Mouse (Mus musculus): ENCODE results near the gene Angpt4. TPM values are rescaled to one million over a fixed set of nuclear protein-coding genes. Genes with fewer than 3 reads are reported as not detected.

The Angpt4 gene
- polyA plus RNA-seq, 1 experiment: not detected

- WGBS: 25% methylated on average over 6 of the region's 6 CpGs
- no peak overlapping the region for H3K27ac ChIP-seq (ENCODE audit: insufficient read depth, low read depth, low read length)
- H3K4me3 ChIP-seq (ENCODE audit: insufficient read depth, low read depth, low read length): no peak overlapping the region
- TF ChIP-seq CTCF (IDR thresholded peaks at IDR 0.05; ENCODE audit: insufficient read depth, low read depth, low read length) (no peak), POLR2A (IDR thresholded peaks at IDR 0.05; ENCODE audit: insufficient read depth, low read depth, low read length) (no peak)
- peaks cover 5% of the 10 kb centered on the region for H3K4me1 ChIP-seq (ENCODE audit: control insufficient read depth, insufficient read depth, low read length)
Observed at GRCm38 (mm10) chr2:151891031-151891430, 20.0 kb upstream of the Angpt4 start.

GRCm38 (mm10) chr2:151893122-151893774, 17.8 kb upstream of the Angpt4 start:
- TF ChIP-seq POLR2A (IDR thresholded peaks at IDR 0.05; ENCODE audit: insufficient read depth, low read depth, low read length) (no peak), CTCF (IDR thresholded peaks at IDR 0.05; ENCODE audit: insufficient read depth, low read depth, low read length) (no peak)
- Histone ChIP-seq H3K4me3 (ENCODE audit: insufficient read depth, low read depth, low read length) (no peak overlapping the region), H3K27ac (ENCODE audit: insufficient read depth, low read depth, low read length) (no peak overlapping the region), H3K4me1 (ENCODE audit: control insufficient read depth, insufficient read depth, low read length) (peaks cover 5% of the 10 kb centered on the region)
- WGBS: 59% methylated on average over 15 of the region's 15 CpGs

- 70% methylated on average over 8 of the region's 8 CpGs for WGBS
Observed at GRCm38 (mm10) chr2:151894209-151894980, 16.6 kb upstream of the Angpt4 start.

GRCm38 (mm10) chr2:151895911-151896310, 15.1 kb upstream of the Angpt4 start:
- H3K4me1 ChIP-seq (ENCODE audit: control insufficient read depth, insufficient read depth, low read length): peaks cover 5% of the 10 kb centered on the region
- no peak overlapping the region for H3K27ac ChIP-seq (ENCODE audit: insufficient read depth, low read depth, low read length)
- TF ChIP-seq CTCF (IDR thresholded peaks at IDR 0.05; ENCODE audit: insufficient read depth, low read depth, low read length) (no peak), POLR2A (IDR thresholded peaks at IDR 0.05; ENCODE audit: insufficient read depth, low read depth, low read length) (no peak)
- H3K4me3 ChIP-seq (ENCODE audit: insufficient read depth, low read depth, low read length): no peak overlapping the region
- 80% methylated on average over 5 of the region's 5 CpGs for WGBS

More at GRCm38 (mm10) chr2:151894209-151894980, 16.6 kb upstream of the Angpt4 start:
- no peak for TF ChIP-seq CTCF (IDR thresholded peaks at IDR 0.05; ENCODE audit: insufficient read depth, low read depth, low read length)
- TF ChIP-seq POLR2A (IDR thresholded peaks at IDR 0.05; ENCODE audit: insufficient read depth, low read depth, low read length): no peak
- Histone ChIP-seq H3K4me3 (ENCODE audit: insufficient read depth, low read depth, low read length) (no peak overlapping the region), H3K4me1 (ENCODE audit: control insufficient read depth, insufficient read depth, low read length) (peaks cover 5% of the 10 kb centered on the region), H3K27ac (ENCODE audit: insufficient read depth, low read depth, low read length) (no peak overlapping the region)

- H3K27ac ChIP-seq (ENCODE audit: insufficient read depth, low read depth, low read length): no peak overlapping the region
- WGBS: 95% methylated on average over 1 of the region's 1 CpGs
- TF ChIP-seq CTCF (IDR thresholded peaks at IDR 0.05; ENCODE audit: insufficient read depth, low read depth, low read length) (no peak), POLR2A (IDR thresholded peaks at IDR 0.05; ENCODE audit: insufficient read depth, low read depth, low read length) (no peak)
- no peaks in the 10 kb centered on the region for H3K4me1 ChIP-seq (ENCODE audit: control insufficient read depth, insufficient read depth, low read length)
- no peak overlapping the region for H3K4me3 ChIP-seq (ENCODE audit: insufficient read depth, low read depth, low read length)
Observed at GRCm38 (mm10) chr2:151898106-151898505, 12.9 kb upstream of the Angpt4 start.

- Histone ChIP-seq H3K4me3 (ENCODE audit: insufficient read depth, low read depth, low read length) (no peak overlapping the region), H3K27ac (ENCODE audit: insufficient read depth, low read depth, low read length) (no peak overlapping the region), H3K4me1 (ENCODE audit: control insufficient read depth, insufficient read depth, low read length) (peaks cover 4% of the 10 kb centered on the region; the same call in 1 of the 2 replicates)
- WGBS: 46% methylated on average over 4 of the region's 4 CpGs
- no peak for TF ChIP-seq POLR2A (IDR thresholded peaks at IDR 0.05; ENCODE audit: insufficient read depth, low read depth, low read length)
- TF ChIP-seq CTCF (IDR thresholded peaks at IDR 0.05; ENCODE audit: insufficient read depth, low read depth, low read length): no peak
Observed at GRCm38 (mm10) chr2:151900845-151901244, 10.2 kb upstream of the Angpt4 start.

- TF ChIP-seq CTCF (IDR thresholded peaks at IDR 0.05; ENCODE audit: insufficient read depth, low read depth, low read length) (no peak), POLR2A (IDR thresholded peaks at IDR 0.05; ENCODE audit: insufficient read depth, low read depth, low read length) (no peak)
- Histone ChIP-seq H3K4me3 (ENCODE audit: insufficient read depth, low read depth, low read length) (no peak overlapping the region), H3K27ac (ENCODE audit: insufficient read depth, low read depth, low read length) (no peak overlapping the region), H3K4me1 (ENCODE audit: control insufficient read depth, insufficient read depth, low read length) (peaks cover 4% of the 10 kb centered on the region; the same call in 1 of the 2 replicates)
- 84% methylated on average over 6 of the region's 6 CpGs for WGBS
Observed at GRCm38 (mm10) chr2:151903267-151903666, 7.7 kb upstream of the Angpt4 start.

- H3K4me1 ChIP-seq (ENCODE audit: control insufficient read depth, insufficient read depth, low read length): peaks cover 4% of the 10 kb centered on the region; the same call in 1 of the 2 replicates
- TF ChIP-seq CTCF (IDR thresholded peaks at IDR 0.05; ENCODE audit: insufficient read depth, low read depth, low read length) (no peak), POLR2A (IDR thresholded peaks at IDR 0.05; ENCODE audit: insufficient read depth, low read depth, low read length) (no peak)
- H3K4me3 ChIP-seq (ENCODE audit: insufficient read depth, low read depth, low read length): no peak overlapping the region
- no peak overlapping the region for H3K27ac ChIP-seq (ENCODE audit: insufficient read depth, low read depth, low read length)
- WGBS: 80% methylated on average over 4 of the region's 4 CpGs
Observed at GRCm38 (mm10) chr2:151903933-151904332, 7.1 kb upstream of the Angpt4 start.

- no peak overlapping the region for H3K4me3 ChIP-seq (ENCODE audit: insufficient read depth, low read depth, low read length)
- 62% methylated on average over 3 of the region's 3 CpGs for WGBS
- no peak overlapping the region for H3K27ac ChIP-seq (ENCODE audit: insufficient read depth, low read depth, low read length)
- TF ChIP-seq CTCF (IDR thresholded peaks at IDR 0.05; ENCODE audit: insufficient read depth, low read depth, low read length) (no peak), POLR2A (IDR thresholded peaks at IDR 0.05; ENCODE audit: insufficient read depth, low read depth, low read length) (no peak)
- H3K4me1 ChIP-seq (ENCODE audit: control insufficient read depth, insufficient read depth, low read length): peaks cover 4% of the 10 kb centered on the region; the same call in 1 of the 2 replicates
Observed at GRCm38 (mm10) chr2:151904636-151905035, 6.4 kb upstream of the Angpt4 start.

Data from olfactory bulb, adult 2 months (tissue).